Mouse (Mus musculus): Measurements from ENCODE around the gene Rft1.
A peak's percentile ranks its signal among the peaks of the same experiment; 100 is the strongest.
"Not testable (repeated sequence)": the region's sequence is repeated elsewhere in the genome, so short reads cannot be mapped to it uniquely, and the experiment has no call there.

Rft1 gene

GRCm38 (mm10) chr14:30674947-30675346 is 20.8 kb downstream of the Rft1 start:
- ATAC-seq (ENCODE audit: low TSS enrichment) = no peak

GRCm38 (mm10) chr14:30682131-30682530 is 28.0 kb downstream of the Rft1 start:
- no peak for ATAC-seq (ENCODE audit: low TSS enrichment)

DNA sequence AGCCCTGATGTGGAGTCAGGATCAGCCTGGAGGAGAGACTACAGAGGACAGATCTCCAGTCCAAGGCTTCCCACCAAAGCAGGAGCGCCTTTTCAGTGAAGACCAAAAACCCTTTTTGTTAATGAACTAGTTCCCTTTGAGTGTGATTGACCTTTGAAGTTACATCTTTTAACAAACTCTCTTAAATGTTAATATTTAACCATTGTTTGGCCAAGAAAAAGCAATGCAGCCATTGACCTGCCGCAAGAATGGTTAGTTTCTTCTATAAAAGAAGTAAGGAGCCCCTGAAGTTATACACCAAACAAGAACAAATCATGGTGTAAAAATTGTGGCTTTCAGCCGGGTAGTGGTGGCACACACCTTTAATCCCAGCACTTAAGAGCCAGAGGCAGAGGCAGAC is 36.5 kb downstream of the Rft1 start:
- no peak for ATAC-seq (ENCODE audit: low TSS enrichment)

- ATAC-seq (ENCODE audit: low TSS enrichment) = no peak
Observed at GRCm38 (mm10) chr14:30692439-30692838, 38.3 kb downstream of the Rft1 start.

DNA sequence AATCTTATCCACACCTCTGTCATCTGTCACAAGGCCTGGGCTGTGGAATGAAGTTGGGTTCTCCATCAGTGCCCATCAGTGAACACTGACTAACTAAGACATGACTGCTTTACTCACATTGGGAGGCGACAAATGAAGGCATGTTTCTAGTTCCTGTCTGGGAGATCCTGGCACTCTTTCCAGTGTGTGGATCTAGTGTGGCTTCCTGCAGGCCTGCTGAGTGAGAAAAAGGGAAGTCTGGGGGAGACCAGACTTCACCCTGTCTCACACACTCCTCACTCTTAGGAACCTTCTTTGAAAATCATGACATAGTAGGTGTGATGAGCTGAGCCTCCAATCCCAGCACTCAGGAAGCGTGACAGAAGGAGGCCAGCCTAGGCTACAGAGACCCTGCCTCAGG is 40.6 kb downstream of the Rft1 start:
- no peak for ATAC-seq (ENCODE audit: low TSS enrichment)

DNA sequence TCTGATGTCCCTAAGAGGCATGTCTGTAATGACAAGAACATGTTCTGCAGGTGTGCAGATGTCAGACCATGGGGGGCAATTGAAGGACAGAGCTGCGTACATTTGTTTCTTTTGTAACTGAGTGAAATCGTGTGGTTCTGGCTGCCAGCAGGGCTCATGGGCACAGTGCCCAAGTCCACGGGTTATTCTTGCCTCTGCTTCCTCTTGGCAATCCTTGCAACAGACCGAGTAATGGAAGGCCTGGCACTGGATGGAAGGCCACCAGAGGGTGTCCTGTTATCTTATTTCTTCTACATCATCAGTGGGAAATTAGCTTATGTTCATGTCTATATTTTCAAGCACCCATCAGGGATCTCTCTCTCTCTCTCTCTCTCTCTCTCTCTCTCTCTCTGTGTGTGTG is 41.4 kb downstream of the Rft1 start:
- ATAC-seq (ENCODE audit: low TSS enrichment) = peak; percentile 58; the same call in 1 of the 2 replicates

DNA sequence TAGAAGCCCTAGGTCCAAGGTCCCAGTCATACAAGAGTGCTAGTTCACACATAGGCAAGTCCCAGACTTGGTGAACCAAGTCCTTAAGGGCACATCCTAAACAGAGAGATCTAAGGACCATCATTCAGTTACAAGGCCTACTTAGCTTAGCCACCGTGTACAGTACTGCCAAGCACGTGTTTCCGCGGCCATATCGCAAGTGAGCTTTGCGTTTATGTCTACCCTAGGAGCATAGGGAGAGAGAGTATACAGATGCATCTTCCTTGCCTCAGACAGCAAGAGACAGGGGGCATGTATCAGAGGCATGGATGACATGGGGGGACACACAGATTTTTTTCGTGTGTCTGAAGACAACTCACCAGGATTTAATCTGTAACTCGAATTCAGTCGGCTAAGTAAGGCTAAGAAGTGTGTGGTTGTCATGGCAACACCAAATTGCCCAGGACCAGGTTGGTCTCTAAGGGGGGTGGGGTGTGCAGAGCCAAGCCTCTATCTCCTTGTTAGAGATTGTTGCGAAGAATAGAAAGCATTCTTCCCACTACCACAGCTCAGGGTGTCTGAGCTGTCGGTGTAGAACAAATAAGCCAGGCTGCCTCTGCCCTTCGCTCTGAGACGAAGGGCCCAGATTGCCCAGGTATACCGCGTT is 43.4 kb downstream of the Rft1 start:
- peak; percentile 25; the same call in 1 of the 2 replicates for ATAC-seq (ENCODE audit: low TSS enrichment)

DNA sequence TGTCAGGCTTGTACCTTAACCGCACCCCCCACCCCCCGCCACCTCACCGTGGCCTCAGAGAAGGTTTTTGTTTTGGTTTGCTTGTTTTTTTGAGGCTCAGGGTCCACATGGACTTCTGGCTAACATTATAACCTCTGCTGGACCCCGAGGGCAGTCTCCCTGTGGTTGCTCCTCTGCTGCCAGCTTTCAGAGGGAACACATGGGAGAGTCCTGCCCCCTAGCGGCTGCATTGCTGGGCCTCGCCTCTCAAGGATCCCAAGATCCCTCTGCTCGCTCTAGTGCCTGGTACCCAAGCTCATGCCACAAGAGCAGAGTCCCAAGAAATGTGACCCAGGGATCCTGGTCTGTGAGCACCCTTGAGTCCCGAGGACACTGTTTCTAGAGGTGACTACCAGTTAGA is 45.5 kb downstream of the Rft1 start:
- ATAC-seq (ENCODE audit: low TSS enrichment) = peak; percentile 47; the same call in 1 of the 2 replicates

GRCm38 (mm10) chr14:30702512-30702911 is 48.4 kb downstream of the Rft1 start:
- no peak for ATAC-seq (ENCODE audit: low TSS enrichment)

DNA sequence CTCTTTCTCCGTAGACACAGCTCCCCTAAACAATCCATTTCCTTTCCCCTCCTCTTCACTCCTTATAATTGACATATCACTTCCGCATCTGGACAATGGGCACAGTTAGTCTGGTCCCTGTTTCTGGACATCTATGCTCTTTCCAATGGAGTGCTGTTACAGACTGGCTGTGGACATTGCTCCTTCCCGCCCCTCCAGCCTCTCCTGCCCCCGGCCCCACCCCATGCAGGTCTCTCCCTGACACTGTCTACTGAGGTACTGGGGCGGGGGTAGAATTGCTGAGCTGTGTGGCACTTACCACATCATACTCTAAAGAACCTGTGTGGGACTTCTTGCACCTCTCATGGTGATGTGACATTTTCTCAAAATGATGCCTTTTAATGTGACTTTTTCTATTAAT is 48.9 kb downstream of the Rft1 start:
- ATAC-seq (ENCODE audit: low TSS enrichment) = no peak

- no peak for ATAC-seq (ENCODE audit: low TSS enrichment)
Observed at GRCm38 (mm10) chr14:30704098-30704855, 50.1 kb downstream of the Rft1 start.

DNA sequence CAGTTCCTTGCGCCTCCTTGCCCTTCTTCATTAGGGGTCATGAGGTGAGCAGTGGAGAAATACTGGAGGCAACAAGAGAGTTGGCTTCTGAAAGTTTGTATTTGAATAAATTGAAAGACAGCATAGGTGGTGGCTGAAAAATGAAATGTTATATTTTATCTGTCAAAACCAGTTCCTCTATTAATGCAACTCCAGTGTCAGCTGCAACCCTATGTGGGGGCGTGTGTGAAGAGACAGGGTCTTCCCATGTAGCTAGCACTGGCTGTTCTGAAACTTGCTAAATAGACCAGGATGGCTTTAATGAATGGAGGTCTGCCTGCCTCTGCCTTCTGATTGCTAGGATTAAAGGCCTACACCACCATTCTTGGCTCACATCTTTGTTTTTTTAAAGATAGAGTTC is 57.7 kb downstream of the Rft1 start:
- ATAC-seq (ENCODE audit: low TSS enrichment) = no peak

DNA sequence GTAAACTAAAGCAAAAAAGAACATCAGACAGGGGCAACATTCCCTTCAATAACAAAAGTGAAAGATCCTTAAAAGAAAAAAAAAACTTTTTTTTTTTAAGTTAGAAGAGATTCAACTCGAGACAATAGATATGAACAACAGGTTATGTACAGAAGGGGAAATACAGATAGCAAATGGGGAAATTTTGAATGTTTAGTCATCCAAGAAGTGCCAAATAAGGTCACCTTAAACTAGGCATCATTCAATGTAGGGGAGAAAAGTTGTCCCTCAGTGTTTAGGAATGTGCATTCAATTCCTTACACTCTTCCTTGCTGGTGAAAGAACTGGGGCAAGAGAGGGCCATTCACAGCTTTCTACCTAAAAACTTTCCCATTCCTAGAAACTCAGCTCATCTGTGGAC is 59.6 kb downstream of the Rft1 start:
- ATAC-seq (ENCODE audit: low TSS enrichment) = no peak

DNA sequence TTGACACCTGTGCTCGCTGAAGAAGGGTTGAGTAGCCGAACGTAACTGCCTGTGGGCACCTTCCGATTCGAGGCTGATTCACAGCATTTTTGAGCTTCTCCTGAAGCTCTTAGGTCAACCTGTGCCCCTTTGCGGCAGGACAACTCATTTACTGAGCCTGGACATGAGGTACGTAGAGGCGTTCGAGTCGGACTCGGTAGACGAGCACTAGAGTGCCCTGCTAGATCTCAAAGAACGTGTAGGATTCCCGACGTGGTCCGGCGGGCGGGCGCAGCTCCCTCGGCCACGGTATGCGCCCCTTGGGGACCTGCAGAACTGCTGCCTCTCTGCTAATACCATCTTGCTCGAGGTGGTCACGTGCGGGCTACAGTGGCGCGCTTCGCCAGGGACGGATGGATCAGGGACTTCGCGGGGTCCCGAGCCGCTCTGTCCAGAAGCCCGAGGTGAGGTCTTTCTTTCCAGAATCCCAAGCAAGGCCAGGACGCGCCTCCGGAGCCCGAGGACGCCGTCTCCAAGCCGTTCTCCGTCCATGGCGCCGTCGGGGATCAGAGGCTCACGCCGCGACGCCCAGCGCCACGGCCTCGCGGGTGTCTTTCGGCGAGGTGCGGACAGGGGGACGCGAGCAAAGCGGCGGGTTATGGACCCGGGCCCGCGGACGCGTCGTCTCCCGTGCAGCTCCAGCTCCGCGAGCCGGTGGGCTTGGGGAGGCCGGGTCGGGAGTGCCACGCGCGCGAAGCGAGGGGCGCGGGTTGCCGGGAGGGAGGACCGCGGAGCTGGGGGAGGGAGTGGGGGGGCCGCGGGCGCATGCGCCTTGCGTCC is 60.8 kb downstream of the Rft1 start, which contains the start of gene Sfmbt1:
TSS of gene Sfmbt1 (plus strand) at position 51 of the 819 bp plus-strand sequence.
- ATAC-seq (ENCODE audit: low TSS enrichment) = peak; percentile 22; the same call in 1 of the 2 replicates

DNA sequence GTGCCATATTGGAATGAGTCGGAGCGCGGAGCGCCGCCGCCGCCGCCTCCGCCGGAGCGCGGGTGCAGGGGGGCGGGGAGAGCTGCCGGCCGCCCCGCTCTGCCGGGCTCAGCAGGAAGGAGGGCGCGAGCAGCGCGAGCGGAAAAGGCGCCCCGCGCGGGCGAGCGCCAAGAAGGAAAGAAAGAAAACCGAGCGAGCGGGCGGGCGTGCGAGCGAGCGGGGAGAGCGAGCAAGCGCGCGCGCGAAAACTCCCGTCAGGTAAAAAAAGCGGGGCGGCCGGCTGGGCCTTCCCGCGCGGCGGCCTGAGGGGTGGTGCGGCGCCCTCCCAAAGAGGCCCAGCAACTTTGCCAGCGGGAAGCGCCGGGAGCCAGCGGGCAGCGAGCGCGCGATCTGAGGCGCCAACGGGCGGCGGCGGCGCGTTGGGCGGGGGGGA is 61.5 kb downstream of the Rft1 start:
- ATAC-seq (ENCODE audit: low TSS enrichment) = peak; percentile 84

DNA sequence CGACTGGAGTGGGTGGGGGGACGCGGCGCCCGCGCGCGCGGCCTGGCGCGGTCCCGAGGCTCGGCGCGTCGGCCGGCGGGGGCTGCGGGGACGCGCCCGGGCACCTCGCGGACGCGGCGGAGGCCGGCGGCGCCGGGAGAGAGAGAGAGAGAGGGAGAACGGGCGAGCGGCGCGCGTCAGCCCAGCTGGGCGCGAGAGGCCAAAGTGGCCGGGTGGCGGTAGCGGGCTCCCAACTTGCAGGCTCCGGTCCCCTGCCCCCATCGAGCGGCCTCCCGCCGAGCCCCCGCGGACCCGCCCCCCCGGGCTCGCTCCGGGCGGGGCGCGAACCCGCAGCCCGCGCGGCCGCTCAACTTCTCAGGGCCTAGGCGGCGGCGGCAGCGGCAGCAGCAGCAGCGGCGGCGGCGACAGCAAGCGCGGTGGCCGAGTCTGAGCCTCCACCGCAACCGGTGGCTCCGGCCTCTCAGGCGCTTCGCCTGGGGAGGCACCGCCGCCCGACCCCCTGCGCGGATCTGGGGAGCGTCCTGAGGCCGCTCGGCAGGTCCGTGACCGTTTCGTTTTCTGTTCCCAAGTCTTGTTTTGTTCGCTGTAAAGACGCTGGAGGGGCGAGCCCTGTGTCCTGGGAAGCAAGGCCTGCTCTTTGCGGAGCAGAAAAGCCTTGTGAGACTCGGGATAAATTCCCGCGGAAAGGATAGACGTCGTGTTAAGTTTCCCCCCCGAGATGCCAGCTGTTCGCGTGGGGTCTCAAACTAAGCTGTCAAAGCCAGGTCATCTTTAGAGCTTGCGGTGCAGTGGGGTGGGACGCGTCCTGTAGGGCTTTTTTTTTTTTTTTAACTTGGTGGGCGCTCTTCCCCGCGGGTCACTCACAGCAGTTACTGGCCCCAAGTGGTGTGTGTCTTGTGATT is 62.1 kb downstream of the Rft1 start:
- ATAC-seq (ENCODE audit: low TSS enrichment) = peak; percentile 13; the same call in 1 of the 2 replicates

- no peak for ATAC-seq (ENCODE audit: low TSS enrichment)
Observed at GRCm38 (mm10) chr14:30716953-30717285, 62.8 kb downstream of the Rft1 start.

DNA sequence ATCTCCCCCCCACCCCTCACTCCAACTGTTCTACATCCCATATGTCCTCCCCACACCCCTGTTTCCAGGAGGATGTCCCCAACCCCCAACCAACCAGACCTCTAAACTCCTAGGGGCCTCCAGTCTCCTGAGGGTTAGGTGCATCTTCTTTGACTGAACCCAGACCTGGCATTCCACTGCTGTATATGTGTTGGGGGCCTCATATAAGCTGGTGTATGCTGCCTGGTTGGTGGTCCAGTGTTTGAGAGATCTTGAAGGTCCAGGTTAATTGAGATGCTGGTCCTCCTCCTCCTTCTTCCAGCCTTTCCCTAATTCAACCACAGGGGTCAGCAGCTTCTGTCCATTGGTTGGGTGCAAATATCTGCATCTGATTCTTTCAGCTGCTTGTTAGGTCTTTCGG is 64.5 kb downstream of the Rft1 start:
- not testable (repeated sequence) for ATAC-seq (ENCODE audit: low TSS enrichment)

- no peak for ATAC-seq (ENCODE audit: low TSS enrichment)
Observed at GRCm38 (mm10) chr14:30719514-30719913, 65.4 kb downstream of the Rft1 start.

DNA sequence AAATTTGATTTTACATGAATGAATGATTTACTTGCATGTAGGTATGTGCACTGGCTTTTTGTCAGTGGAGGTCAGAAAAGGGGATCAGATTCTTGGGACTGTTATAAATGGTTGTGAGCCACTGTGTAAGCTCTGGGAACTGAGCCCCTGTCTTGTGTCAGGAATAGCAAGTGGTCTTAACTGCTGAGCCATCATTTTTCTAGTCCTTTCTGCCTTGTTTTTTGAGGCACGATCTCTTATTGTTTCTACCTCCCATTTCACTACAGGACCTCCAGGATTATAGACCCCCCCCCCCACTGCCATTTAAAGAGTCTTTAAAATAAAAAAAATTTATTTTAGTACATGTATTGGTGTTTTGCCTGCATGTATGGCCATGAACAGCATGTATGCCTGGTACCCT is 67.7 kb downstream of the Rft1 start:
- no peak for ATAC-seq (ENCODE audit: low TSS enrichment)

- ATAC-seq (ENCODE audit: low TSS enrichment) = no peak
Observed at GRCm38 (mm10) chr14:30722406-30722805, 68.2 kb downstream of the Rft1 start.
